Mouse (Mus musculus): ENCODE measurements around the gene Rara.
"Not testable (repeated sequence)": the region's sequence is repeated elsewhere in the genome, so short reads cannot be mapped to it uniquely, and the experiment has no call there.

The Rara gene

DNA sequence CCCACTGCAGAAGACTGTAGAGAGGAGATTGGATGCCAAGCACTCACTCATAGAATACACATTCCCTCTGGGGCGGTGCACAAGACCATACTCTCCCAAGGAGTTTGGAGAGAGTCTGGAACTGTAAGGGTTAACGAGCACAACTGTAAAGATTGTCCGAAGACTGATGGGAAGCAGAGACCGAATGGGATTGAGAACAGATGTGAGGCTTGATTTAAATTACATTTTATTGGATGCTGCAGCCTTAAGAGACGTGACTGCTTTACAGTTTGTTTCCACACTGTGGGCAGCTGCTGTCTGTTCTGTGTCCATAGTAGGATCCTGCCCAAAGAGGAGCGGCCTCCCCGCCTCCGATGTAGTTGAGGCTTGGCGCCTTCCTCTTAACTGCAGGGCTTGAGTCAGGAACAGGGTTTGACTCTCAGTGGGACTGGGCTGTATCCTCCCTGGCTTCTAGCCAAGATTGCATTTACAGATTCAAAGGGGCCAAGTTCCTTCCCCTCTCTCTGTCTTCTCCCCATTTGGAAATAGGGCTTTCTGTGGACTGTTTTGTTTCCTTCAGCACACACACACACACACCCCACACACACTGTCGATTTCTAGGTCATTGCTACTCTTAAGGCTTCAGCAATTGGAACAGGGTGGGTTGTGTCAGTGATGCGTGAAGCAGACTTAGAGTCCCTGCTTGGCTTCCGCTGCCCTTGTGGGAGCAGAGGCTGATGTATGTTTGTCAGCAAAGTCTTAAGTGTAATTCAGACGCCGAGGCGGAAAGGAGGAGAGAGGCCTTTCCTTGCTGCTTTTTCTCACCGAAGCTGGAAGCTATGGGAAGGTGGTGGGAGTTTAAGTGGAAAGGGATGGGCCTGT is 4.5 kb upstream of the Rara start:
- not testable (repeated sequence) for DNase-seq (ENCODE audit: low spot score)

DNA sequence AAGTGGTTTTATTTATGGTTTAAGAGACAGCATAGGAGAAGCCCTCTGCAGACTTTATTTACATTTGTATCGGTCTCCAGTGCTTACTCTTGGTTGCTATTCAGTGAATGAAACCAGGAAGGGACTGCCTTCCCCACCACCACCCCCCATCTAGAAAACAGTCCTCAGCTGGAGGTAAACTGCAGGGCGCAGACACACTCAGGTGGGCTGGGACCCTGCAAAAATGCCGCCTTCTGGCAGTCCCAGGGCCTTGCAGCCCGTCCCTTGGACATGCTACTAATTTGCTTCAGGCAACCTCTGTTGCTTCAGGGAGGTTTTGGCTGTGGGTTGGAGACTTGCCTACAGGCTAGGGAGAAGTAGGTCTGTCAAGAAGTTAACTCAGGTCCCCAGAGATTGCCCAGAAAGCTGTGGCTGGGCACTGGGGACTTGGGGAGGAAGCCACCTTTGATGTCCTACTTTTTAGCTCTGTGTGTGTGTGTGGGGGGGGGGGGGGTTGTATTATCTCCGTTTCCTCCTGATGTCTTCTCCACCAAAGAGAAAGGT is 2.9 kb upstream of the Rara start:
- no peak for DNase-seq (ENCODE audit: low spot score)

DNA sequence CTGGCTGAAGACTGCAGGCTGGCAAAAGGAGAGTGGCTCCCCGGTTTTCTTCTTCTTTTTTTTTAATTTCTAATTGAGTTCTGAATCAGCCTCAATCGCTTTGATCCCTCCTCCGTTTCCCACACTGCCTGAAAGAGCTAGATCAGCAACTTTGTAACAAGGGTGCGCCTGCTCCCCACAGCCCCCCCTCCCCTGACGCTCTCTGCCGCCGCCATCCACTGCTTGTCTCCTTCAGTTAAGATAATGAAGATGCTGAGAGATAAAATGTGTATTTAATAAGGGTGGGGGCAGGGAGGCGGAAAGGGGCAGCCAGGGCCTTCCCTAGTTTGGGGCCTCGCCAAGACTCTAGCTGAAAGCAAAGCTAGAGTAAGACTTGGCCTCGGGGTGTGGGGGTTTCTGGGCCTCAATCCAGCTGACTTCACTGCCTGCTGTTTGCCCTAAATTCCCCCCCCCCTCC is 2.3 kb upstream of the Rara start:
- DNase-seq (ENCODE audit: low spot score), result no peak

DNA sequence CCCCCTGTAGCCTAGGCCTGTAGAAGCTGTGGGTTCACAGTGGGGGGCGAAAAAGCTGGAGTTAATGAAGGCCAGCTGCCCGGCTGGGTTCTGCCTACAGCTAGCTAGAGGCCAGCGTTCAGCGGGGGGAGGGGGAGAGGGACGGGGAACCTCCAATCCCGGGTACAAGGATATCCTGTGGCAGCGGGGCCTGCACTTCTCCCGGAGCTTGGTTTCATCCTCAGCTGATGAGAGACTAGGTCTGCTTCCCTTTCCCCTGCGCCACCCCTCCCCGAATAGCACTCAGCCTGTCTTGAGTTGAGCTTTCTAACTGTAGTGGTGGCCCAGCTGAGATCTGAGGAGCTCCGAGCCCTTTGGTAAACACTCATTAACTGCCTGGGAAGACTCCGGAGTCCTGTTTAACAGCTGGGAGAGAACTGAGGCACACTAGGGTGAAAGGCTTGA is 1.7 kb upstream of the Rara start:
- DNase-seq (ENCODE audit: low spot score), result no peak

DNA sequence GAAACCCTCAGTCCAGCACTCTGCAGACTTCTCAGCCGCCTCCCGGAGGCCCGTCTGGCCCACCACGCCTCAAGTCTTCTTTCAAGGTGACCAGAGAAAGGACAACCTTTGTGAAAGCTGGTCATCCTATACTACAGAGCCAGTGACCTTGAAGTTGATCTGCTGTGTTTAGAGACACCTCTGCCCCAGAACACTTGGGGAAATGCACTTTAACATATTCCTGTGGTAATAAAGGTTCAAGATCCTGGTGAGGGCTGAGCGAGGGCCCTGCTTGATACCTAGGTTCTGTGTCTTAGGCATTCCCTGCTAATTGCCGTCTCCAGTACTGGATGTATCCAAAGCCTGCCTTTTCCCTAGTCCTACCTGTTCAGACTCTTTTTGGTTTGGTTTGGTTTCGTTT is 1.1 kb upstream of the Rara start:
- DNase-seq (ENCODE audit: low spot score), result no peak

DNA sequence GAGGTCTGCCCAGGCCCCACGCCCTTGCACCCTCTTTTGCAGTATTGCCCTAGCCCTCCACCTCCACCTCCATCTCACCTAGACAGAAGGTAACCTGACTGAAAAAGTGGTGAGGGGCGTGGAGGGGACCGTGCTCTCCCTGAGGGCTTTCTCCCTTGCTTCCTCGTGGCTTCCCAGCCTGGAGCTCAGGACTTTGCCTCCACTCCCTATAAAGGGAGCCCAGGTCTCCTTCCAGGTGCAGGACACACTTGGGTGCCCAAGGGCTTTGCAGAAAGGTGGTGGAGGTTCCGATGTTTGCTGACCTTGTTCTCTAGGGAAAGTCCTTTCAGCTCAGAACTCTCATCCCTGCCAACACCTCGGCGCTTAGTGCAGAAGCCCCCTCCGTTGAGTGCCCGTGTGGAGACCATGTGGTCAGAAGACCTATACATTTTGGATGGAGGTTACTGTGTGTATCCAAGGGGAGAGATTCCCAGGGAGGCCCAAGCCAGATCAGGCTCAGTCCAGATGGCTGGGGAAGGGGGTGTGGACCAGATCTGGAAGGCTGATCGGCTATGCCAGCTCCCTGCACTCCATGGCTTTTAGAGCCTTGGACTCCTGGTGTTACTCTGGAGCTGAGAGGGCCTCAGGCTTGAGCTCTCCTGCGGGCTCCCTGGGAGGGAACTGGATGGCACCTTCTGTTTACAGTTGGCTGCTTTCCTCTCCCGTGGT is 722 bp downstream of the Rara start:
- no peak for DNase-seq (ENCODE audit: low spot score)

DNA sequence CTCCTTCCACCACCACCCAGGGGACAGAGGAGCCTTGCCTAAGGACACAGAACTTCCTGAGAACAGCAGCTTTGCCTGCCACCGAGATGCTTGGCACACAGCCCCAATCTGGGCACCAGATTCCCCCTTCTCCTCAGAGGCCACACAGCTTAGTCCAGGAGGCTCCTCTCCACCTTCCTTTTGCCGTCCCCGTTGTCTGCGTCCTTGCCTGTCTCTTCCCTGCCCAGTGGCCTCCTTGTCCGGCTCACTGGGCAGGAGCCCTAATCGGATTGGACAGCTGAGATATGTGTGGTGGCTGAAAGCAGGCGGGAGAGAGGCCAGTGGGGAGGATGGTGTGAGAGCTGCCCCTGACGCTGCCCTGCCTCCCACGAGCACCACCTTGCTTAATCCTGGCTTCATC is 1.9 kb downstream of the Rara start:
- no peak for DNase-seq (ENCODE audit: low spot score)

DNA sequence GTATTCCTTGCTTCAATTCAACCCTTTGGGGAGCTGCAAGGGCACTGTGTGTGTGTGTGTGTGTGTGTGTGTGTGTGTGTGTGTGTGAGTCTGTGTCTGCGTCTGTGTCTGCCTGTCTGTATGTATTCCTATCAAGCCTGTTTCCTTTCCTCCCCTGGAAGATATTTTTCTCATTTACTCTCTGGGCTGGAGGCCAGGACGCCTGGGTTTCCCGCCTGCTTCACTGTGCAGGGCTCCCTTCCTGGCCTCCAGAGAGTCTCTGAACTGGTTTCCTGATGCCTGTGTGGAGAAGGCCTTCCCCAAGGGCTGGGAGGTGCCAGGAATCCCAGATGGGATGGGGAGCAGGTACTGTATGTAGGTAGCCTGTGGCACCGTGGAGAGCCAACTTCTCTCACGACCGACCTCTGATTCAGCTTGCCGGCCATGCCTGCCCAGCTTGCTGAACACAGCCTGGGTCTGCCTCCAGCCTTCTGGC is 2.5 kb downstream of the Rara start:
- DNase-seq (ENCODE audit: low spot score), result no peak

DNA sequence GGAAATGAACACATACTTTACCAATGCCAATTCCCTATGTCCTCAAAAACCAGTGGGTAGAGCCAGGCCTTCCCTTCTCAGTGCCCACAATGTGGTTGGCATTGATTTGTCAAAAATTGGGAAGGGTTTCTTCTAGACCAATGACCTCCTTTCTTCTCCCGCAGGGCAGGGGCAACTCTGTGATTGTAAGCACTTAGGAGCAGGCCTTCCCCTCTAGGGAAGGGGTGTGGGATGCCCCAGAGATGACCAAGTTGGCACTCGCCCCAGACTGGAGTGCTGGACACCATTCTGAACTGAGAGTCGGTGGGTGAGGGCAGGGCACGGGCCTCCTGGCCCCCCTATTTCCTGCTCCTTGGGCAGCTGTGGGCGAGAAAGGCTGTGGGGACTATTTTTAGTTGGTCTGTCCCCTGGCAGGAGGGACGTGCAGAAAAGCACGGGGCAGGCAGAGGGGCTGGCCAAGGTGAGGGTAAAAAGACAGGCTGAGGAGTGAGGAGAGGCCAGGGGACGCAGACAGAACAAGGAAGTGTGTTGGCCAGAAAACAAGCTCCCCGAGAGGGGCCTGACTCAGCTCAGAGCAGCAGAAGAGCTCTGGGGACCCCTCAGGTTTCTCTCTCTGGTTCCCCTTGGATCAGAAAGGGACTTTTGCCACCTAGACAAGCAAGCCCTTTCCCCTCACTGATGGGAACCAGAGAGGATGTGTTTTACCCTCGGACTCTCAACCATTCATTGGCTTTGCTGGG is 3.3 kb downstream of the Rara start:
- no peak for DNase-seq (ENCODE audit: low spot score)

DNA sequence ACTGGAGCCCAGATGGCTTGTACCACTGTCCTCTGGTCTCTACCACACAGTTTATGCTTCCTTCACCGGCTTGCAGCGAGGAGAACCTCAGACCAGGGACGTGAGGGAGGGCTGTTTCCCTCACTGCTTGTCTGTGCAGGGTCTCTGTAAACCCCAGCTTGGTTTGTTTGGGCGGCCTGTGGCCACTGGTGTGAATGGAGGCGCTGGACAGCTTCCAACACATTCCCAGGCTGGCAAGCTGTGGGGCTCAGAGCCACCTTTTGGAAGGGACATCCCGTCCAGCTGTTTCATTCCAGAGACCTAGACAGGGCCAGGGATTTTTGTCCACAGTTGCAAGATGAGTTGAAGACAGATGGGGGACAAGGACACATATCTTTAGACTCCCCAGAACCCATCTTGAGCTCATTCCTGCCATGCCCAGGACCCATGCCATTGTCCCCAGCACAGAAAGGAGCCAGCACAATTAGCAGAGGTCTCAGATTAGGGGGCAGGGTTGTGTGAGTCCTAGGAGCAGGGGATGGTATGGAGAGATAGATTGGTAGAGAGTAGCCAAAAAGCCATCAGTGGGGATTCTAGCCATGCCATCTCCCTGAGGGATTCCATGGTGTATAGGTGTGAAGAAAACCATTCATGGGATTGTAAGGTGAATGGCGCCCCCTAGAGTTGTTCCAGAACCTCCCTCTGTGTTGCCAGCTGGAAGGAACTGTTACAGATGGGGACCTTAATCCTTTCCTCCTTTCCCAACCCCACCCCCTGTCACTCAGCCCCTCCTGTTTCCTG is 4.1 kb downstream of the Rara start:
- DNase-seq (ENCODE audit: low spot score), result no peak

DNA sequence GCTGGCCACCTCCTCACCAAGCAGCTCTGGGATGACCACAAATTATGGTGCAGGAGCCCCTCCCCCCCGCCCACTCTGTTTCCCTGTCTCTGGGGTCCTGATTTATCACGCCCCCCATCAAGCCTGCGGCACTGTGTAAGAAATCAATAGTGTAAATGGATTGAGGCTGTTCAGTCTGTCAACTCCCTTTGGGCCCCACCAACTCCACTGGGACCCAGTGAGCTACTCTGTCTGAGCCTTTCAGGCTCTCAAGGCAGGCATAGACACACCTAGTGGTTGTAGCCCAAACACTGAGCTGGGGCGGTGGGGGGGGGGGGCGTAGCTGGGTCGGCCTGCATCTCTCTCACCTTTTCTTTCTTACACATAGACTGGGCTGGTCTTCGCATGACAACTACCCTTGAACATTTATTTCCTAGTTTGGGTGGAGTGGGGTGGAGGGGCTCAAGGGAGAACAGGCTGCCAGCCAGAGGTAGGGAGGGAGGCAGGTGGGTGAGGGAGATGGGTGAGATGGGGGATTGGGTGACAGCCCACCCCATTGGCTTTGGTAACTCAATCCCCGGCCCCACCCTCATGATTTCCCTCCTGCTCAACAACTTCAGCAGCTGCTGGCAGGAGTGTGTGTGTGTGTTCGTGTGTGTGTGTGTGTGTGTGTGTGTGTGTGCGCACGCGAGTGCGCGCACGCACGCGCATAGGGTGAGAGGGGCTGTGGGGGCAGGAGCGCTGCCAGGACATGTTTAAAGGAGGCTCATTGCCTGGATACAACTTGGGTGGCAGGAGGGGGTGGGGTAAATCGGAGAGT is 4.9 kb downstream of the Rara start:
- DNase-seq (ENCODE audit: low spot score), result no peak

DNA sequence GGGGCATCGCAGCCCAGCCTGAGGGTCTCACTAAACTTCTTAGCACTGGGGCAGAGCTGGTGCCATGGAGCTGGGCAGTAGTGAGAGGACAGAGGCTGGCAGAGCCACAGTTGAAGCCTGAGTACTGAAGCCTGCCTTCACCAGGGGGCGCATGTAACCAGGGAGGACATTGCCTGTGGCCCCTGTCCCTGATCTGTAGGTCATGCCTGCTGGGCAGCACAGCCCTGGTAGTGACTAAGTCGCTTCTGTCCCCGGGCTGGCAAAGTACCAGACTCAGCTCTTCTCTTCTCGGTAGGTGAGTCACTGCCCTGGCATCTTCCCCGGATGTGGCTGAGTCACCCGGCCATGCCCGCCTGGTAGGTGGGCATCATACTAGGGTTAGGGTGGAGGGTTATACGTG is 5.5 kb downstream of the Rara start:
- peak; percentile 66 for DNase-seq (ENCODE audit: low spot score)

DNA sequence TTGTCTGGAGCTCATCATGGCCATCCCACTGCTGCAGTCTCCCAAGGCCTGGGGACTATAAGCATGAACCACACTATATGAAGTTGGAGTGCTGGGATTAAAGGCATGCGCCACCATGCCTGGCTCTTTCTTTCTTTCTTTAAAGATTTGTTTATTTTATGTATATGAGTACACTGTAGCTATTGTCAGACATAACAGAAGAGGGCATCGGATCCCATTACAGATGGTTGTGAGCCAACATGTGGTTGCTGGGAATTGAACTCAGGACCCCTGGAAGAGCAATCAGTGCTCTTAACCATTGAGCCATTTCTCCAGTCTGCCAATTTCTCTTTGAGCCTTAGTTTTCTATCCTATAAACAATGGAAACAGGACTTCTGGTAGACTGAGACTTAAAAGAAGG is 6.2 kb downstream of the Rara start:
- DNase-seq (ENCODE audit: low spot score), result not testable (repeated sequence)

DNA sequence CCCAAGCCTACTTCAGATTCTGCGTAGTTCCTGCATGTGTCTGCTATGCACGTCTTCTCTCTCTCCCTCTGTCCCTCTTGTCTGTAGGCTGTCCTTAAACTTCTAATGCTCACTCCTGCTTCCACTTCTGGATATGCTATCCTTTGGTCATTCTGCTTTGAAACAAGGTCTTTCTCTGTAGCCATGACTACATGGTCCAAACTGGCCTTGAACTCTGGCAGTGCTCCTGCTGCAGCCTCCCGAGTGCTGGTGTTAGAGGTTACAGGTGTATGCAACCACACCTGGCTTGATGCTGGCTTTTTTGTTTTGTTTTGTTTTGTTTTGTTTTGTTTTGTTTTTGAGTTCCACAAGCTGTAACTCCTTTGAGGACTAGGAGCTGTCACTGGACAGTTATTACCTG is 6.7 kb downstream of the Rara start:
- no peak for DNase-seq (ENCODE audit: low spot score)

DNA sequence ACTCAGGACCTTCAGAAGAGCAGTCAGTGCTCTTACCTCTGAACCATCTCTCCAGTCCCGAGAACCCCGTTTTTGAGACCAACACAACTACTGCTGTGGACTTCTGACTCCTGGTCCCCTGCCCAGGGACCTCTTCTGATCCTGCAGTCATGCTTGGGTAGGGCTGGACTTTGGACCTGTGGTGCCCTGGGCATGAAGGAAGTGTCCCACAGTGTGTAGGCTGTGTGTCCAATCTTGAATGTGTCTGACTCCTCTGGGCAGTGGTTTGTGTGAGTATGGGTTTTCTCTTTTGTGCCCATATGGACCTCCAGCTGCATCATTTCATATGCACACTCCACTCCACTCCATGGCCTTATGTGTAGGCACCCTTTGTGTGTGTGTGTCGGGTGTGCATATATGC is 7.5 kb downstream of the Rara start:
- DNase-seq (ENCODE audit: low spot score), result no peak

DNA sequence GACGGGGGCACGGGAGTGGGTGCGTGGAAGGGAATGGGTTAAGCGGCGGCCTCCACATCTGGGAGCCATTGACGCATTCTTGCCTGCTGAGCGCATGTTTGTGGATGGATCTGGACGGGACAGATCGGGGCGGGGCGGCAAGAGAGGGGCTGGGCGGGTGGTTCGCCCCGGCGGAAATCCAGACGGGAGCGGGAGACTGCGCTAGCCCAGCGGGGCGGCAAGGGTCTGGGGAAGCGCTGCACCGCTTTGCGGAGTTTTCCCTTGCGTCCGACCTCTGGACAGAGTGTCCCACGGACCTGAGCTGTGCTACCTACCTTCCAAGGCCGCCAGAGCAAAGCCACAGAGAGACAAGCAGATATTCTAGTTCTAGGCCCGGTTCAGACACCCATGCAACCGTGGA is 8.6 kb downstream of the Rara start:
- no peak for DNase-seq (ENCODE audit: low spot score)

DNA sequence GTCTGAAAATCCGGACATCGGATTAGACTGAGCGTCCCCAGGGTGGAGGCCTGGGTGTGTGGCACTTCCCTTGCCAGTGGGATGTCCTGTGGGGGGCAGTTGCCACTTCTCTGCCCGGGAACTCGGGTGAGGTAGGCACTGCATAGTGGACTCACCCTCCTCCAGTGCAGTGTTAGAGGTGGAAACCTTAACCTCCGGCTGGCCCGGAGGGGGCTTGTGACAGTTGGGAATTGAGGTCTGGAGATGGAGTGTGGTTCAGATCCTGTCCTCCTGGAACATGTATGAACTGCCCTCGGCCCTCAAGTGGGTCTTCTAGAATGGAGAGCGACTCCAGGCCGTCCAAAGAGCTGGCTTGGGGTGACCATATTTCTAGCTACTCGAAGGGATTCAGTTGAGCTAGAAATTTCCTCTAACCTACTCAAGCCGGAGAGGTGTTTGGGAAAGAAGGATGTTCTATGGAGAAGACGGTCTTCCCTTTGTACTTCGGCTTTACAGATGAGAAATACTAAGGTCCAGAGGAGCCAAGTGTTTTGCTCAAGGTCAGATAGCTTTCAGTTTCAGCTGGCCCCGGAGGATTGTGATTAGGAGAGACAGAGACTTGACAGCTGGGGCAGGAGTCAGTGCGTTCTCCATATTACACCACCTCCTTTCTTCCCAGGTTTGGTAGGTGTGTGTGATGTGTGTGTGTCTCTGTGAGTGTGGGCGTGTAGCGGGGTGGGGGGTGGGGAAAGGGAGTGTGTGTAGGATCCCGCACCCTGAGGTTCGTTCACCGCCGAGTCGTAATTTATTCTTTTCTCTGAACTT is 9.2 kb downstream of the Rara start:
- no peak for DNase-seq (ENCODE audit: low spot score)

DNA sequence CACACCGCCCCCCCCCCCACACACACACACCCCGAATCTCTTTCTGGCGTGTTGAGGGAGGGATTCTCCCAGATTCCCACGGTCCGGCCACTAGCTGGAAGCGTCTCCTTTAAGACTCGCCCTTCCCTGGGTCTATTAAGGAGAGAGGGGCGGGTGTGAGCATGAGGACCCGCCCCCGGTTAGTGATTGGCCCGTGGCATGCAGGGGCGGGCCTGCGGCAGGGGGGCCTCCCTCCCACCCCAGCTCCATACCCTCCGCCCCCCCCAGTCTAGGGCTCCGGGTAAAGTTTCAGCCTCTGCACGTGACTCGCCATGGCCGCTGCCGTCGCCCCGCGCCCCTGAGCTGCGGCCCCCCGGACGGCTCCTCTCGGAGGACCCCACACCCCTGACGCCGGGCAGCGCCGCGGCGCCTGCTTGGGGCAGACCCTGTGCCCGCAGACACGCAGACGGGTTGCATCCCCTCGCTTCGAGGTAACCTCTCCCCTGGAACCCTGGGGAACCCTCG is 9.8 kb downstream of the Rara start:
- DNase-seq (ENCODE audit: low spot score), result peak; percentile 62

DNA sequence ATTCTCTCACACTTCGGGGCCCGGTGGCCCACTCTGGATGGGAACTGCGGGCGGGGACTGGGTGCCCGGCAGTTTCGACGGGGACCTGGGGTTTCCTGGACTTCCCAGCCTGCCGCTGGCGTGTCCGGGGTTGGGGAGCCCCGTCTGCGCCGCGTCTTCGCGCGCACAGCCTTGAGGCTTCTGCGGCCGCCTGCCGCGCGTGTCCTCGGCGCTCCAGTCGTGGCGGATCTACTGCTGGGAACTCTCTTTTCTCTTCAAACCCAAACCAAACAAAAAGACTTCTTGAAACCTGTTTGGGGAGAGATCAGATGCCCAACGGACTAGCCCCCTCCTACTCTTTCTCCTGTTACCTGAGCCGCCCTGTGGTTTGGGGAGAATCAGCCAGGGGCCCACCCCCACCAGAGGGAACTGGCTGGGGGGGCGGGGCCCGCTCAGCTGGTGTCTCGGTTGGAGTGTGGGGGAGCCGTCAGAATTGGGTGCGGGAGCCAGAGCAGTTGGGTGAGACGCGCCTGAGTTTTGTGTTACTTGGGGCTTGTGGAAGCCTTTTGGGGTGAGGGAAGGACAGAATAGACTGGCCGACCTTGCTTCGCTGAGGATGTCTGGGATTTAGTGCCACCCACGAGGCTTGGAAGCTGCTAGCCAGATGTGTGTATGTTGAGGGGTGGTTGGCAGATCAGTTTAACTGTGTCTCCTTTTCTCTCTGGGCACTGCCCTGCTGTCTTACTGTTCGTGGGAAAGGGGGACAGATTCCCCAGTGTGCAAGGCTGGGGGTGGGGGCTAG is 10.5 kb downstream of the Rara start:
- no peak for DNase-seq (ENCODE audit: low spot score)
